Comparison of ENCODE assay signal across 8 mouse cellular contexts in the genomic region with DNA sequence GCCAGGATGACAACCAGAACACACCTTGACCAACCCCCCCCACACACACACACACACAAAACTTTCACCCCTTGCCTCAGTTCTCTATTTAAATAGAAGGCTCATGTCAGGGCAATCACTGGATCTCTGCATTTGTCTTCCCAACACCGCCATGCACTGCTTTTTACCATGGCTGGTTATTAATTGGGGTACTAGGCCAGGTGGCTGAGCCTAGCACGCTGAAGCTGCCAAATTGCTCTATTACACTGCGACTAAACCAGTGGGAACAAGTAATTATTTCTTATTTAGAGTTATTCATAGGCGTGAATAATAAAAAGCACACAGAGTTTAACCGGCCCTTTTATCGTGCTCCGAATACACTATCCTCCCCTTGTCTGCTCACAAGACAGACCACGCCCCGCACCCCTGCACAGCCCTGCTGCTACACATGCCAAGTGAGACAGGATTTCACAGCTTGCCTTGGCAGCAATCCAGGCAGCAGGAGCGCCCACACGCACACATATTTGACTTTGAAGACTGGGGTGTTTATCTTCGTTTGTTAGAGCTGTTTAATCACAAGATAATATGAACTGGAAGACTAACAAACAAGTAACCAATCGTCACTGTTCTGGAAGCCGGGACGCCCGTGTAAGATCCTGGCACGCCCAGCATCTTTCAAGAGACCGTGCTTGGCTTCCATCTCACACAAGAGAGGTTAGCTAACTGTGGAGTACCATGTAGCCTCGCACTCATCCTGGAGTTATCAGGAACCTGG. TPM values are rescaled to one million over a fixed set of nuclear protein-coding genes. Genes with fewer than 3 reads are reported as not detected.
DNase-seq lines count a peak whose midpoint lies in the region; ATAC-seq and TF ChIP-seq lines count a peak whose summit lies in the region.

No protein-coding gene starts in this region.

- no peak overlapping the region for H3K4me3 ChIP-seq in intestine, embryonic 15.5 days (replicated peaks)
- no peak overlapping the region for H3K4me3 ChIP-seq in midbrain, embryonic 12.5 days
- no peak overlapping the region for H3K4me3 ChIP-seq in stomach, postnatal 0 days (ENCODE audit: low read depth, low read length)

- no peak overlapping the region for H3K27ac ChIP-seq in intestine, embryonic 15.5 days
- H3K27ac ChIP-seq in midbrain, embryonic 12.5 days (replicated peaks) = no peak overlapping the region
- H3K27ac ChIP-seq in stomach, postnatal 0 days (replicated peaks) = no peak overlapping the region

- no peak overlapping the region for H3K9ac ChIP-seq in intestine, embryonic 15.5 days
- no peak overlapping the region for H3K9ac ChIP-seq in midbrain, embryonic 12.5 days (replicated peaks)
- no peak overlapping the region for H3K9ac ChIP-seq in stomach, postnatal 0 days (ENCODE audit: low read length)

- 51% methylated on average over 19 of the region's 19 CpGs for WGBS in intestine, embryonic 15.5 days
- 82% methylated on average over 19 of the region's 19 CpGs for WGBS in midbrain, embryonic 12.5 days
- WGBS in stomach, postnatal 0 days = 24% methylated on average over 19 of the region's 19 CpGs

- no peak for TF ChIP-seq CTCF in stomach, postnatal 0 days (IDR thresholded peaks at IDR 0.05; ENCODE audit: low read depth)

- no peaks in the 10 kb centered on the region for H3K27me3 ChIP-seq in intestine, embryonic 15.5 days (replicated peaks)
- H3K27me3 ChIP-seq in midbrain, embryonic 12.5 days = no peaks in the 10 kb centered on the region
- no peaks in the 10 kb centered on the region; the same call in 1 of the 2 replicates for H3K27me3 ChIP-seq in stomach, postnatal 0 days (ENCODE audit: control insufficient read depth, insufficient read depth, low read length)

- peak; percentile 43 for DNase-seq in R1 (ENCODE audit: low read depth, low spot score)
- peak; percentile 64 for DNase-seq in cerebellum, adult 9-10 months
- peak; percentile 42 for DNase-seq in gastrocnemius, postnatal 10 days
- DNase-seq in left cerebral cortex, adult 8-10 months (ENCODE audit: low spot score in 2 of 2) = peak; percentile 29 to 69
- DNase-seq in stomach, postnatal 0 days (ENCODE audit: low spot score) = peak; percentile 88
- no peak for DNase-seq in thymus, adult 18-20 months

- 0 out of 2 replicates have a peak, but pooled peaks cover 5% of the 10 kb centered on the region for H3K4me1 ChIP-seq in intestine, embryonic 15.5 days (replicated peaks)
- peaks cover 6% of the 10 kb centered on the region; the same call in 1 of the 2 replicates for H3K4me1 ChIP-seq in midbrain, embryonic 12.5 days
- H3K4me1 ChIP-seq in stomach, postnatal 0 days (replicated peaks; ENCODE audit: control insufficient read depth, insufficient read depth) = no peaks in the 10 kb centered on the region

- TF ChIP-seq EP300 in stomach, postnatal 0 days (optimal IDR thresholded peaks at IDR 0.05) = no peak

- no peaks in the 10 kb centered on the region for H3K36me3 ChIP-seq in intestine, embryonic 15.5 days
- H3K36me3 ChIP-seq in midbrain, embryonic 12.5 days = peaks cover 10% of the 10 kb centered on the region
- H3K36me3 ChIP-seq in stomach, postnatal 0 days (ENCODE audit: control insufficient read depth, insufficient read depth, low read length) = no peaks in the 10 kb centered on the region; the same call in 1 of the 2 replicates

- ATAC-seq in intestine, embryonic 15.5 days = peak; percentile 87
- ATAC-seq in midbrain, embryonic 12.5 days (ENCODE audit: low FRiP score, low read depth) = peak; percentile 79
- peak; percentile 91 for ATAC-seq in stomach, postnatal 0 days (ENCODE audit: low FRiP score, low TSS enrichment)

- 0 out of 2 replicates have a peak overlapping the region, but pooled peaks have one; percentile 7 for H3K4me2 ChIP-seq in intestine, embryonic 15.5 days (replicated peaks)
- H3K4me2 ChIP-seq in midbrain, embryonic 12.5 days (replicated peaks) = no peak overlapping the region
- H3K4me2 ChIP-seq in stomach, postnatal 0 days (replicated peaks; ENCODE audit: low read depth) = peak overlapping the region; percentile 31

- no peaks in the 10 kb centered on the region for H3K9me3 ChIP-seq in intestine, embryonic 15.5 days
- H3K9me3 ChIP-seq in midbrain, embryonic 12.5 days = no peaks in the 10 kb centered on the region
- no peaks in the 10 kb centered on the region for H3K9me3 ChIP-seq in stomach, postnatal 0 days (ENCODE audit: control insufficient read depth, low read length)

RNA-seq across cellular contexts. Expression of a gene that starts 38.3 kb away (rescaled TPM):
- total RNA-seq in gastrocnemius, postnatal 10 days (2021) = 10 to 100 TPM; 23.5 to 26.4 TPM
- polyA plus RNA-seq in intestine, embryonic 15.5 days (2015; fragmentation: Nextera tagmentation; extraction: Ambion mirVana) = 34.6 and 37.5 TPM in 2 replicates
- 10 to 100 TPM; 51.9 to 57.1 (median 53.2) TPM for total RNA-seq in left cerebral cortex, adult 8-10 months (2022)
- 80.7 and 88.4 TPM in 2 replicates for polyA plus RNA-seq in midbrain, embryonic 12.5 days (2016; fragmentation: Nextera tagmentation; extraction: Ambion mirVana)
- 17.0 and 18.9 TPM in 2 replicates for polyA plus RNA-seq in stomach, postnatal 0 days (2015; fragmentation: Nextera tagmentation; extraction: Ambion mirVana)

Comparison
In these comparisons a context has a peak if more than half of its experiments do, and no peak if none do; other contexts are left out.
1. DNase-seq: peak in R1 (single experiment), cerebellum, adult 9-10 months (single experiment), gastrocnemius, postnatal 10 days (single experiment), left cerebral cortex, adult 8-10 months (2 of 2) and stomach, postnatal 0 days (single experiment); none in thymus, adult 18-20 months (0 of 2).
2. Peak in every context shown above with its lines, with median percentiles within 50 percentile points of each other: ATAC-seq.